Mouse (Mus musculus): Measurements from ENCODE around the gene Chst2. TPM values are rescaled to one million over a fixed set of nuclear protein-coding genes. Genes with fewer than 3 reads are reported as not detected.

Gene Chst2
- polyA plus RNA-seq, 1 experiment = 3.3 TPM

- 69% methylated on average over 5 of the region's 5 CpGs for WGBS
- H3K36me3 ChIP-seq (ENCODE audit: control insufficient read depth, insufficient read depth, low read length) = no peaks in the 10 kb centered on the region
- TF ChIP-seq POLR2A (IDR thresholded peaks at IDR 0.05; ENCODE audit: low read depth, low read length) (no peak), CTCF (conservative IDR thresholded peaks at IDR 0.05; ENCODE audit: insufficient read depth, insufficient read length, low read depth, low read length) (no peak)
- DNase-seq = no peak
- H3K27ac ChIP-seq (ENCODE audit: insufficient read depth, low read depth, low read length) = 0 out of 2 replicates have a peak overlapping the region, but pooled peaks have one; percentile 23
- H3K4me1 ChIP-seq (ENCODE audit: control insufficient read depth, insufficient read depth, low read length) = no peaks in the 10 kb centered on the region
- no peaks in the 10 kb centered on the region for H3K27me3 ChIP-seq (replicated peaks; ENCODE audit: control insufficient read depth, insufficient read depth, low read length)
- no peak overlapping the region for H3K4me3 ChIP-seq (ENCODE audit: insufficient read depth, low read depth, low read length)
Measured at GRCm38 (mm10) chr9:95353829-95354391, 52.6 kb downstream of the Chst2 start.

GRCm38 (mm10) chr9:95351968-95352367, 54.6 kb downstream of the Chst2 start:
- no peak overlapping the region for H3K27ac ChIP-seq (ENCODE audit: insufficient read depth, low read depth, low read length)
- no peak overlapping the region for H3K4me3 ChIP-seq (ENCODE audit: insufficient read depth, low read depth, low read length)
- no peaks in the 10 kb centered on the region for H3K27me3 ChIP-seq (replicated peaks; ENCODE audit: control insufficient read depth, insufficient read depth, low read length)
- 59% methylated on average over 2 of the region's 2 CpGs for WGBS
- no peaks in the 10 kb centered on the region for H3K4me1 ChIP-seq (ENCODE audit: control insufficient read depth, insufficient read depth, low read length)
- DNase-seq = no peak
- no peaks in the 10 kb centered on the region for H3K36me3 ChIP-seq (ENCODE audit: control insufficient read depth, insufficient read depth, low read length)
- TF ChIP-seq POLR2A (IDR thresholded peaks at IDR 0.05; ENCODE audit: low read depth, low read length) (no peak), CTCF (conservative IDR thresholded peaks at IDR 0.05; ENCODE audit: insufficient read depth, insufficient read length, low read depth, low read length) (no peak)

GRCm38 (mm10) chr9:95350550-95350949, 56.0 kb downstream of the Chst2 start:
- H3K4me1 ChIP-seq (ENCODE audit: control insufficient read depth, insufficient read depth, low read length) = no peaks in the 10 kb centered on the region
- TF ChIP-seq CTCF (conservative IDR thresholded peaks at IDR 0.05; ENCODE audit: insufficient read depth, insufficient read length, low read depth, low read length) = no peak
- no peak for TF ChIP-seq POLR2A (IDR thresholded peaks at IDR 0.05; ENCODE audit: low read depth, low read length)
- no peak overlapping the region for H3K27ac ChIP-seq (ENCODE audit: insufficient read depth, low read depth, low read length)
- H3K27me3 ChIP-seq (replicated peaks; ENCODE audit: control insufficient read depth, insufficient read depth, low read length) = no peaks in the 10 kb centered on the region
- H3K36me3 ChIP-seq (ENCODE audit: control insufficient read depth, insufficient read depth, low read length) = no peaks in the 10 kb centered on the region
- 70% methylated on average over 4 of the region's 4 CpGs for WGBS
- DNase-seq = no peak
- no peak overlapping the region for H3K4me3 ChIP-seq (ENCODE audit: insufficient read depth, low read depth, low read length)

Other genes with a start within 250 kb of the Chst2 start
- 3.0 and 4.8 TPM in 2 replicates for gene U2surp, start 105.3 kb upstream of the Chst2 start, polyA plus RNA-seq (2012; rRNA removed)
- 33.3 and 48.2 TPM in 2 replicates for gene Paqr9, start 152.9 kb upstream of the Chst2 start, polyA plus RNA-seq (2012; rRNA removed)
- 0.78 and 0.90 TPM in 2 replicates for gene Pcolce2, start 230.9 kb upstream of the Chst2 start, polyA plus RNA-seq (2012; rRNA removed)

Data from kidney, adult 2 months (tissue).